8 mouse cellular contexts compared by ENCODE assay signal in genomic region chr11:88145214-88146006, GRCm38 (mm10). TPM values are rescaled to one million over a fixed set of nuclear protein-coding genes. Genes with fewer than 3 reads are reported as not detected.
DNase-seq lines count a peak whose midpoint lies in the region; ATAC-seq and TF ChIP-seq lines count a peak whose summit lies in the region.

No protein-coding gene starts in this region.

- WGBS in kidney, embryonic 15.5 days: 75% methylated on average over 13 of the region's 13 CpGs
- WGBS in liver, embryonic 14.5 days (ENCODE audit: insufficient replicate concordance): 11% methylated on average over 13 of the region's 13 CpGs

- no peak for TF ChIP-seq CTCF in bone marrow macrophage, adult 2 months (IDR thresholded peaks at IDR 0.05; ENCODE audit: low read depth, low read length)
- no peak for TF ChIP-seq CTCF in liver, embryonic 14.5 days (IDR thresholded peaks at IDR 0.05; ENCODE audit: low read depth)

- H3K36me3 ChIP-seq in kidney, embryonic 15.5 days: no peaks in the 10 kb centered on the region
- no peaks in the 10 kb centered on the region for H3K36me3 ChIP-seq in liver, embryonic 14.5 days (replicated peaks; ENCODE audit: control insufficient read depth, insufficient read depth, low read depth)

- peaks cover 63% of the 10 kb centered on the region for H3K4me1 ChIP-seq in kidney, embryonic 15.5 days
- H3K4me1 ChIP-seq in bone marrow macrophage, adult 2 months (ENCODE audit: control insufficient read depth, insufficient read depth, low read length): peaks cover 31% of the 10 kb centered on the region
- peaks cover 11 to 32% of the 10 kb centered on the region in 2 experiments for H3K4me1 ChIP-seq in liver, embryonic 14.5 days (replicated peaks; ENCODE audit: control insufficient read depth in 2 of 2, insufficient read depth in 2 of 2, low read length in 1 of 2)

- no peak for TF ChIP-seq POLR2A in bone marrow macrophage, adult 2 months (IDR thresholded peaks at IDR 0.05; ENCODE audit: borderline replicate concordance, low read depth, low read length)

- peak overlapping the region; percentile 52; the same call in 1 of the 2 replicates for H3K27ac ChIP-seq in kidney, embryonic 15.5 days
- H3K27ac ChIP-seq in bone marrow macrophage, adult 2 months (ENCODE audit: insufficient read depth, low read depth, low read length): peak overlapping the region; percentile 7; the same call in 1 of the 2 replicates
- no peak overlapping the region for H3K27ac ChIP-seq in liver, embryonic 14.5 days

- ATAC-seq in kidney, embryonic 15.5 days (replicated peaks; ENCODE audit: low FRiP score): no peak
- ATAC-seq in liver, embryonic 14.5 days (ENCODE audit: insufficient read depth): peak; percentile 39; the same call in 1 of the 2 replicates

- no peaks in the 10 kb centered on the region for H3K27me3 ChIP-seq in kidney, embryonic 15.5 days
- H3K27me3 ChIP-seq in liver, embryonic 14.5 days (ENCODE audit: control insufficient read depth, insufficient read depth, low read length): no peaks in the 10 kb centered on the region

- H3K9ac ChIP-seq in kidney, embryonic 15.5 days: no peak overlapping the region
- no peak overlapping the region for H3K9ac ChIP-seq in liver, embryonic 14.5 days (replicated peaks)

- DNase-seq in kidney, adult 18-20 months: no peak
- DNase-seq in liver, embryonic 14.5 days (ENCODE audit: low read depth in 3 of 3, low spot score in 3 of 3): peak in 1 of 3 experiments; percentile 23
- DNase-seq in thymus, adult 18-20 months: peak; percentile 43 to 75
- no peak for DNase-seq in cerebellum, adult 18-20 months
- DNase-seq in MN1 (ENCODE audit: low spot score): no peak
- no peak for DNase-seq in layer of hippocampus, adult 11-12 months (ENCODE audit: low spot score)

- no peaks in the 10 kb centered on the region for H3K9me3 ChIP-seq in kidney, embryonic 15.5 days (replicated peaks)
- H3K9me3 ChIP-seq in liver, embryonic 14.5 days (ENCODE audit: control insufficient read depth, low read length): no peaks in the 10 kb centered on the region

- H3K4me3 ChIP-seq in kidney, embryonic 15.5 days (replicated peaks): no peak overlapping the region
- H3K4me3 ChIP-seq in bone marrow macrophage, adult 2 months (ENCODE audit: insufficient read depth, low read length): no peak overlapping the region
- no peak overlapping the region for H3K4me3 ChIP-seq in liver, embryonic 14.5 days (ENCODE audit: insufficient read depth in 1 of 2, low read depth in 2 of 2, low read length in 2 of 2)

- TF ChIP-seq EP300 in liver, embryonic 14.5 days (IDR thresholded peaks at IDR 0.05; ENCODE audit: low read depth): peak; percentile 46

- H3K4me2 ChIP-seq in kidney, embryonic 15.5 days: no peak overlapping the region
- H3K4me2 ChIP-seq in liver, embryonic 14.5 days (ENCODE audit: low read depth): no peak overlapping the region

RNA-seq across cellular contexts. Expression of gene Cuedc1, which starts 47.6 kb away (rescaled TPM):
- polyA plus RNA-seq in kidney, embryonic 15.5 days (2015; fragmentation: Nextera tagmentation; extraction: Ambion mirVana): 18.8 and 23.4 TPM in 2 replicates
- 9.7 and 13.1 TPM in 2 replicates for polyA plus RNA-seq in bone marrow macrophage, adult 2 months (2012; ENCODE audit: insufficient read depth, insufficient read length, missing spikeins)
- 0.76 and 0.96 TPM in 2 replicates for polyA plus RNA-seq in liver, embryonic 14.5 days (2012; rRNA removed)
- polyA plus RNA-seq in liver, embryonic 14.5 days (2014; fragmentation: Nextera tagmentation; extraction: Ambion mirVana): 0.36 and 0.53 TPM in 2 replicates

RNA-seq across cellular contexts. Expression of gene Mrps23, which starts 58.8 kb away (rescaled TPM):
- polyA plus RNA-seq in kidney, embryonic 15.5 days (2015; fragmentation: Nextera tagmentation; extraction: Ambion mirVana): 57.5 and 65.2 TPM in 2 replicates
- 60.4 and 67.9 TPM in 2 replicates for polyA plus RNA-seq in bone marrow macrophage, adult 2 months (2012; ENCODE audit: insufficient read depth, insufficient read length, missing spikeins)
- 20.6 and 30.2 TPM in 2 replicates for polyA plus RNA-seq in liver, embryonic 14.5 days (2012; rRNA removed)
- 33.3 and 33.7 TPM in 2 replicates for polyA plus RNA-seq in liver, embryonic 14.5 days (2014; fragmentation: Nextera tagmentation; extraction: Ambion mirVana)

Comparison
In these comparisons a context has a peak if more than half of its experiments do, and no peak if none do; other contexts are left out.
1. DNase-seq: peak in thymus, adult 18-20 months (2 of 2); none in kidney, adult 18-20 months (single experiment), cerebellum, adult 18-20 months (0 of 2), MN1 (single experiment) and layer of hippocampus, adult 11-12 months (single experiment).